Mouse (Mus musculus) hindbrain, embryonic 14.5 days (tissue): ENCODE measurements around the gene Kctd11. TPM values are rescaled to one million over a fixed set of nuclear protein-coding genes. Genes with fewer than 3 reads are reported as not detected.

Experiments
- ATAC-seq: fragments of 200-750 bp; cut with Nextera tagmentation; 2 replicates; pipeline ENCODE4 v1.8.0; 2017; ENCODE audit warnings: moderate number of reproducible peaks, mild to moderate bottlenecking, moderate TSS enrichment, moderate library complexity; ENCODE audit not compliant: low FRiP score
- DNase-seq: peaks from one replicate; pipeline ENCODE4 v3.0.0-alpha.2; 2015; ENCODE audit warnings: low spot score
- H3K27ac ChIP-seq: fragments of 300-500 bp; sonication (generic); 2 replicates; pipeline ENCODE4 v1.5.1; 2014; ENCODE audit warnings: mild to moderate bottlenecking, moderate library complexity
- H3K27me3 ChIP-seq: fragments of 300-500 bp; sonication (generic); 2 replicates; pipeline ENCODE4 v1.6.1; 2014; ENCODE audit warnings: mild to moderate bottlenecking, low read length, mixed read lengths; ENCODE audit not compliant: control insufficient read depth, insufficient read depth
- H3K36me3 ChIP-seq: fragments of 300-500 bp; sonication (generic); replicated peaks from 2 replicates; pipeline ENCODE4 v1.6.1; 2014; ENCODE audit not compliant: control insufficient read depth, insufficient read depth
- H3K4me1 ChIP-seq: fragments of 300-500 bp; sonication (generic); replicated peaks from 2 replicates; pipeline ENCODE4 v1.6.1; 2014; ENCODE audit warnings: antibody characterized with exemption, low read length, mixed read lengths; ENCODE audit not compliant: control insufficient read depth, insufficient read depth
- H3K4me2 ChIP-seq: fragments of 300-500 bp; sonication (generic); replicated peaks from 2 replicates; pipeline ENCODE4 v1.6.1; 2014; ENCODE audit warnings: mild to moderate bottlenecking, moderate library complexity
- H3K4me3 ChIP-seq: fragments of 300-500 bp; sonication (generic); replicated peaks from 2 replicates; pipeline ENCODE4 v1.5.1; 2014; ENCODE audit warnings: mild to moderate bottlenecking, low read length
- H3K9ac ChIP-seq: fragments of 300-500 bp; sonication (generic); 2 replicates; pipeline ENCODE4 v1.6.1; 2014
- H3K9me3 ChIP-seq: fragments of 300-500 bp; sonication (generic); 2 replicates; pipeline ENCODE4 v1.6.1; 2016; ENCODE audit warnings: low read length; ENCODE audit not compliant: control insufficient read depth
- WGBS: fragments of 180-500 bp; shearing (Covaris S2); extraction: QIAGEN DNeasy Blood & Tissue Kit; methylation state at CpG from one replicate; pipeline ENCODE4 v1.1.7; 2014; 5-methylcytosine and 5-hydroxymethylcytosine counted together
- polyA plus RNA-seq: library from polyadenylated mRNA; unstranded; fragments of >200 nt; fragmentation: Nextera tagmentation; extraction: Ambion mirVana; gene quantifications from 2 replicates; pipeline ENCODE4 v1.2.1, GENCODE M21; 2014

Gene Kctd11
- polyA plus RNA-seq, 1 experiment from 2014 or later = 2.3 TPM

GRCm38 (mm10) chr11:69884240-69884639 is 3.0 kb upstream of the Kctd11 start:
- no peak overlapping the region for H3K9ac ChIP-seq
- H3K4me1 ChIP-seq = peaks cover 16% of the 10 kb centered on the region; the same call in 1 of the 2 replicates
- H3K27me3 ChIP-seq = peaks cover 15% of the 10 kb centered on the region
- H3K27ac ChIP-seq = no peak overlapping the region
- H3K4me3 ChIP-seq = no peak overlapping the region
- no peak overlapping the region for H3K4me2 ChIP-seq
- DNase-seq (no peak), ATAC-seq (no peak)
- 83% methylated on average over 9 of the region's 9 CpGs for WGBS
- no peaks in the 10 kb centered on the region for H3K9me3 ChIP-seq
- H3K36me3 ChIP-seq = no peaks in the 10 kb centered on the region

GRCm38 (mm10) chr11:69883527-69884151 is 2.4 kb upstream of the Kctd11 start:
- Histone ChIP-seq H3K27ac (no peak overlapping the region), H3K27me3 (peaks cover 15% of the 10 kb centered on the region), H3K36me3 (no peaks in the 10 kb centered on the region), H3K9me3 (no peaks in the 10 kb centered on the region), H3K9ac (no peak overlapping the region), H3K4me2 (no peak overlapping the region), H3K4me1 (peaks cover 16% of the 10 kb centered on the region; the same call in 1 of the 2 replicates), H3K4me3 (no peak overlapping the region)
- DNase-seq = no peak
- ATAC-seq = no peak
- 89% methylated on average over 8 of the region's 8 CpGs for WGBS

GRCm38 (mm10) chr11:69883066-69883465 is 1.9 kb upstream of the Kctd11 start:
- H3K4me2 ChIP-seq = no peak overlapping the region
- no peak for ATAC-seq
- H3K9ac ChIP-seq = no peak overlapping the region
- no peaks in the 10 kb centered on the region for H3K9me3 ChIP-seq
- no peak for DNase-seq
- H3K27ac ChIP-seq = no peak overlapping the region
- 63% methylated on average over 4 of the region's 4 CpGs for WGBS
- no peaks in the 10 kb centered on the region for H3K36me3 ChIP-seq
- H3K4me1 ChIP-seq = peaks cover 16% of the 10 kb centered on the region; the same call in 1 of the 2 replicates
- H3K27me3 ChIP-seq = peaks cover 15% of the 10 kb centered on the region
- H3K4me3 ChIP-seq = no peak overlapping the region

- no peak overlapping the region for H3K27ac ChIP-seq
- ATAC-seq = no peak
- no peaks in the 10 kb centered on the region for H3K9me3 ChIP-seq
- 62% methylated on average over 21 of the region's 21 CpGs for WGBS
- peaks cover 16% of the 10 kb centered on the region; the same call in 1 of the 2 replicates for H3K4me1 ChIP-seq
- peak overlapping the region; percentile 57 for H3K9ac ChIP-seq
- H3K4me2 ChIP-seq = peak overlapping the region; percentile 66
- no peak for DNase-seq
- peak overlapping the region; percentile 37 for H3K4me3 ChIP-seq
- no peaks in the 10 kb centered on the region for H3K36me3 ChIP-seq
- peaks cover 15% of the 10 kb centered on the region for H3K27me3 ChIP-seq
These were observed 823 bp upstream of the Kctd11 start for GRCm38 (mm10) chr11:69881787-69882670.

GRCm38 (mm10) chr11:69880506-69880852 is 727 bp downstream of the Kctd11 start:
- peaks cover 15% of the 10 kb centered on the region for H3K27me3 ChIP-seq
- H3K9me3 ChIP-seq = no peaks in the 10 kb centered on the region
- no peaks in the 10 kb centered on the region for H3K36me3 ChIP-seq
- peak overlapping the region; percentile 66 for H3K4me2 ChIP-seq
- ATAC-seq (0 out of 2 replicates have a peak, but pooled peaks have one; percentile 25), DNase-seq (peak; percentile 68)
- H3K4me3 ChIP-seq = peak overlapping the region; percentile 37
- H3K9ac ChIP-seq = peak overlapping the region; percentile 57
- H3K27ac ChIP-seq = peak overlapping the region; percentile 14
- H3K4me1 ChIP-seq = peaks cover 16% of the 10 kb centered on the region; the same call in 1 of the 2 replicates
- WGBS = 0% methylated on average over 18 of the region's 18 CpGs

- Histone ChIP-seq H3K4me2 (peak overlapping the region; percentile 66), H3K9ac (no peak overlapping the region), H3K9me3 (no peaks in the 10 kb centered on the region), H3K27ac (no peak overlapping the region), H3K27me3 (peaks cover 15% of the 10 kb centered on the region), H3K4me3 (peak overlapping the region; percentile 37), H3K4me1 (peaks cover 16% of the 10 kb centered on the region; the same call in 1 of the 2 replicates), H3K36me3 (no peaks in the 10 kb centered on the region)
- DNase-seq = no peak
- no peak for ATAC-seq
- 55% methylated on average over 15 of the region's 15 CpGs for WGBS
These were observed 1.5 kb downstream of the Kctd11 start for GRCm38 (mm10) chr11:69879711-69880110.

GRCm38 (mm10) chr11:69878952-69879351 is 2.3 kb downstream of the Kctd11 start:
- Histone ChIP-seq H3K36me3 (no peaks in the 10 kb centered on the region), H3K4me1 (peaks cover 16% of the 10 kb centered on the region; the same call in 1 of the 2 replicates), H3K4me3 (no peak overlapping the region), H3K4me2 (0 out of 2 replicates have a peak overlapping the region, but pooled peaks have one; percentile 66), H3K9me3 (no peaks in the 10 kb centered on the region), H3K9ac (no peak overlapping the region), H3K27me3 (peaks cover 15% of the 10 kb centered on the region), H3K27ac (no peak overlapping the region)
- ATAC-seq (no peak), DNase-seq (no peak)
- WGBS = 92% methylated on average over 6 of the region's 6 CpGs

- Histone ChIP-seq H3K4me2 (no peak overlapping the region), H3K27me3 (peaks cover 15% of the 10 kb centered on the region), H3K4me3 (no peak overlapping the region), H3K9ac (no peak overlapping the region), H3K36me3 (no peaks in the 10 kb centered on the region), H3K4me1 (peaks cover 16% of the 10 kb centered on the region; the same call in 1 of the 2 replicates), H3K27ac (no peak overlapping the region), H3K9me3 (no peaks in the 10 kb centered on the region)
- DNase-seq = no peak
- WGBS = 73% methylated on average over 3 of the region's 3 CpGs
- ATAC-seq = no peak
These were observed 2.8 kb downstream of the Kctd11 start for GRCm38 (mm10) chr11:69878399-69878798.

GRCm38 (mm10) chr11:69877878-69878277 is 3.3 kb downstream of the Kctd11 start, which contains the start of gene Tmem95:
Tmem95 (minus strand) TSS chr11:69878018.
- Histone ChIP-seq H3K4me1 (peaks cover 16% of the 10 kb centered on the region; the same call in 1 of the 2 replicates), H3K4me3 (0 out of 2 replicates have a peak within 1 kb of the TSS, but pooled peaks have one; percentile 9), H3K9me3 (no peaks in the 10 kb centered on the region), H3K27ac (no peak within 1 kb of the TSS), H3K4me2 (peak within 1 kb of the TSS; percentile 29), H3K9ac (no peak within 1 kb of the TSS), H3K27me3 (peaks cover 15% of the 10 kb centered on the region), H3K36me3 (no peaks in the 10 kb centered on the region)
- 89% methylated on average over 11 of the region's 11 CpGs for WGBS
- ATAC-seq (no peak), DNase-seq (no peak)
